Mouse (Mus musculus): ENCODE results near the gene Bcl3. TPM values are rescaled to one million over a fixed set of nuclear protein-coding genes. Genes with fewer than 3 reads are reported as not detected.

Bcl3 gene
- polyA plus RNA-seq, 1 experiment from 2014 or later = 5.4 TPM

DNA sequence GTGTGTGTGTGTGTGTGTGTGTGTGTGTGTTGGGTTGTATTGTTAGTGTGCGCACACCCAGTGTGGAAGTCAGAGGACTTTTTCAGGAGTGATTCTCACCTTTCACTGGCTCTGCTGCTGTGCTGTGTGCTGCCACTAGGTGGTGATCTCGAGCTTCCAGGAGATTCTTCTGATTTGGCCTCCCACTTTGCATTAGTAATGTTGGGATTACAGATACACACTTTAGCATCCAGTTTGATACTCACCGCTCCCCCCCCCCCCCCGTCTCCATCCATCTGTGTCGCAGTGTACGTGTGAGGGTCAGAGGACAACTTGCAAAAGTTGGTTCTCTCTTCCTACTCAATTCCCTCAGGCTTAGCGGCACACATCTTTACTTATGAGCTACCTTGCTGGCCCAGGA is 19.6 kb downstream of the Bcl3 start:
- ATAC-seq = peak; percentile 17; the same call in 1 of the 2 replicates
- no peak overlapping the region for H3K27ac ChIP-seq (ENCODE audit: low read depth)

DNA sequence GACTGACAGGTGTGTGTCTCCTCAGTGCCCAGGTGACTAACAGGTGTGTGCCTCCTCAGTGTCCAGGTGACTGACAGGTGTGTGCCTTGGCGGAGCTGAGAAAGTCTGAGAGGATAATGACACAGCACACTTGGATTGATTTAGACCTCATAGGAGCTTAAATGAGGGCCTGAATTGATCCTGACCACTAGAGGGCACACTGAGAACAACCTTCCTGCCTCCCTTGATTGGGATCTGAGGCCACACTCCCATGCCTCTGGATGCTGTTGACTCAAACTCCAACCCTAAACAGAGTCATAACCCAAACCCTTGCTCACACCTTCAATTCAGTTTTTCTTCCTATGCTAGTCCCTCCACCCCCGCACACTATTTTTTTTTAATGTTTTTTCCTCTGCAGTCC is 21.8 kb downstream of the Bcl3 start:
- H3K27me3 ChIP-seq (ENCODE audit: insufficient read depth, low read length) = no peaks in the 10 kb centered on the region
- no peak for ATAC-seq
- WGBS (ENCODE audit: insufficient replicate concordance) = 38% methylated on average over 2 of the region's 2 CpGs
- H3K9ac ChIP-seq (replicated peaks) = no peak overlapping the region
- H3K4me3 ChIP-seq (ENCODE audit: low read depth, low read length) = no peak overlapping the region
- no peak overlapping the region for H3K27ac ChIP-seq (ENCODE audit: low read depth)
- H3K4me2 ChIP-seq (ENCODE audit: low read depth, low read length) = no peak overlapping the region
- peaks cover 8% of the 10 kb centered on the region for H3K4me1 ChIP-seq (ENCODE audit: insufficient read depth)
- peak; percentile 44 for DNase-seq
- TF ChIP-seq EP300 (IDR thresholded peaks at IDR 0.05; ENCODE audit: low read depth) (no peak), CTCF (IDR thresholded peaks at IDR 0.05; ENCODE audit: low read depth) (peak; percentile 84)
- no peaks in the 10 kb centered on the region for H3K36me3 ChIP-seq (replicated peaks; ENCODE audit: insufficient read depth, low read length)
- no peaks in the 10 kb centered on the region for H3K9me3 ChIP-seq (ENCODE audit: low read length)

More for the DNA sequence above, 19.6 kb downstream of the Bcl3 start:
- peaks cover 8% of the 10 kb centered on the region for H3K4me1 ChIP-seq (ENCODE audit: insufficient read depth)
- no peak overlapping the region for H3K4me3 ChIP-seq (ENCODE audit: low read depth, low read length)
- no peak overlapping the region for H3K9ac ChIP-seq (replicated peaks)
- peak; percentile 82 for DNase-seq
- no peak overlapping the region for H3K4me2 ChIP-seq (ENCODE audit: low read depth, low read length)
- WGBS (ENCODE audit: insufficient replicate concordance) = 18% methylated on average over 7 of the region's 7 CpGs
- no peaks in the 10 kb centered on the region for H3K27me3 ChIP-seq (ENCODE audit: insufficient read depth, low read length)
- H3K9me3 ChIP-seq (ENCODE audit: low read length) = no peaks in the 10 kb centered on the region
- H3K36me3 ChIP-seq (replicated peaks; ENCODE audit: insufficient read depth, low read length) = no peaks in the 10 kb centered on the region
- TF ChIP-seq CTCF (IDR thresholded peaks at IDR 0.05; ENCODE audit: low read depth) = peak; percentile 92
- no peak for TF ChIP-seq EP300 (IDR thresholded peaks at IDR 0.05; ENCODE audit: low read depth)

DNA sequence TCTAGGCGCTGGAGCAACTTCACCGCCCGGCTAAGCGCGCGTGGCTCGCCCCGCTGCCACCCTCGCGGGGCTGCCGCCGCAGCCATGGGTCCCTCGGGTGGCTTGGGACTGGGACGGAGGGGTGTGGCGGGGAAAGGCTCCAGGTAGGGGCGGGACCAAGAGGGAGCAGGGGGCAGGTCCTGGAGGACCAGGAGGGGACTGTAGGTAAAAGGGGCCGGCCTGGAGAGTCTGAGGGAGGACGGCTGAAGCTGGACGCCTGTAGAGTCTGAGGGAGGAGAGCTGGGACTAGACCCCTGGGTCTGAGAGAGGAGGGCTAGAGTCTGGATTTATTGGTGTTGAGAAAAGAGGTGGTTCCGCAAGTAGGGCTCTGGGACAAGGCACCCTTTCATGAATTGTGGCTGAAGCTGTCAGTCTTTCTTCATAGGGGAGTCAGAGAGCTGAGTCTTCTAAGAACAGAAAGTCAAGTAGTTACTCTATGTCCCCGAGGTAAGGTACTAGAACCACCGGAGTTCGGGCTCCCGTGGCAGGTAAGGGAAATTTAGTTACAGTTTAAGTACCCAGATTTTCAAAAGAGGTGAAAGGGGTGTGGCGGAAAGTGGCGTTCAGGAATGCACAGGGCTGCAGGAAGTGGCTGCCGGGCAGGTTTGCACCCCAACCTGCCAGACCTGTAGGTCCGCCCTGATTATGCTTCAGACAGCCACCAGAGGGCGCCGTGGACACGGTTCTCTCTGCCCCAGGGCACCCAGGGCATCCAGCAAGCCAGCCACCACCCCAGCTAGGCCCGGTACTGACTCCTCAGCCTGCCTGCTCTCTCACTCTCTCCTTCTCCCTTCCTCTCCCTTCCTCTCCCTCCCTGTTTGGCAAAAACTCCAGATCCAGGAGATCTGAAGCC is 25.6 kb downstream of the Bcl3 start, which contains the start of gene Cblc:
TSS of gene Cblc (minus strand) at position 113 of the 892 bp plus-strand sequence.
- Histone ChIP-seq H3K9ac (replicated peaks) (peak within 1 kb of the TSS; percentile 27; the same call in 1 of the 2 replicates), H3K36me3 (replicated peaks; ENCODE audit: insufficient read depth, low read length) (no peaks in the 10 kb centered on the region), H3K4me2 (ENCODE audit: low read depth, low read length) (peak within 1 kb of the TSS; percentile 61), H3K4me1 (ENCODE audit: insufficient read depth) (peaks cover 7% of the 10 kb centered on the region; the same call in 1 of the 2 replicates), H3K27ac (ENCODE audit: low read depth) (peak within 1 kb of the TSS; percentile 20; the same call in 1 of the 2 replicates), H3K9me3 (ENCODE audit: low read length) (no peaks in the 10 kb centered on the region), H3K4me3 (ENCODE audit: low read depth, low read length) (peak within 1 kb of the TSS; percentile 33), H3K27me3 (ENCODE audit: insufficient read depth, low read length) (no peaks in the 10 kb centered on the region)
- ATAC-seq (peak; percentile 85), DNase-seq (peak; percentile 89)
- TF ChIP-seq CTCF (IDR thresholded peaks at IDR 0.05; ENCODE audit: low read depth) (peak; percentile 93), EP300 (IDR thresholded peaks at IDR 0.05; ENCODE audit: low read depth) (no peak)
- WGBS (ENCODE audit: insufficient replicate concordance) = 4% methylated on average over 32 of the region's 32 CpGs

DNA sequence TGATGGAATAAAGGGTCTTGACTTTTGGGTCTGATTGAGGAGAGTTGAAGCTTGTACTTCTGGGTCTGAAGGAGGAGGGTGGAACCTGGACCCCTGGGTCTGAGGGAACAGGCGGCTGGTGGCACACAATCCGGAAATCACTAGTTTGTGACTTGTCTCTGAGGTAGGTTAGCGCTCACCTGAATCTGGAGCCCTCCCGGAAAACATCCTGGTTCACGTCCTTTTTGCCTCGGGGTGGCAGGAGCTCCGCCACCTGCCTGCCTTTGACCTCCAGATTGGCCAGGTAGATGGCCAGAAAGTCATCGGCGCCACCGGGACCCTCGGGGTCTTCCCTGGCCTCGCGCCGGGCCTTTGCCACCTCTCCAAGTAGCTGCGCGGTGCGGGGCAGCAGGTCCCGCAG is 26.3 kb downstream of the Bcl3 start:
- 14% methylated on average over 18 of the region's 18 CpGs for WGBS (ENCODE audit: insufficient replicate concordance)
- ATAC-seq (no peak), DNase-seq (no peak)
- TF ChIP-seq EP300 (IDR thresholded peaks at IDR 0.05; ENCODE audit: low read depth) = no peak
- no peak for TF ChIP-seq CTCF (IDR thresholded peaks at IDR 0.05; ENCODE audit: low read depth)
- H3K9ac ChIP-seq (replicated peaks) = peak overlapping the region; percentile 27; the same call in 1 of the 2 replicates
- H3K27ac ChIP-seq (ENCODE audit: low read depth) = no peak overlapping the region
- H3K4me1 ChIP-seq (ENCODE audit: insufficient read depth) = peaks cover 7% of the 10 kb centered on the region; the same call in 1 of the 2 replicates
- H3K9me3 ChIP-seq (ENCODE audit: low read length) = no peaks in the 10 kb centered on the region
- peak overlapping the region; percentile 61 for H3K4me2 ChIP-seq (ENCODE audit: low read depth, low read length)
- no peaks in the 10 kb centered on the region for H3K27me3 ChIP-seq (ENCODE audit: insufficient read depth, low read length)
- H3K36me3 ChIP-seq (replicated peaks; ENCODE audit: insufficient read depth, low read length) = no peaks in the 10 kb centered on the region
- H3K4me3 ChIP-seq (ENCODE audit: low read depth, low read length) = peak overlapping the region; percentile 33

DNA sequence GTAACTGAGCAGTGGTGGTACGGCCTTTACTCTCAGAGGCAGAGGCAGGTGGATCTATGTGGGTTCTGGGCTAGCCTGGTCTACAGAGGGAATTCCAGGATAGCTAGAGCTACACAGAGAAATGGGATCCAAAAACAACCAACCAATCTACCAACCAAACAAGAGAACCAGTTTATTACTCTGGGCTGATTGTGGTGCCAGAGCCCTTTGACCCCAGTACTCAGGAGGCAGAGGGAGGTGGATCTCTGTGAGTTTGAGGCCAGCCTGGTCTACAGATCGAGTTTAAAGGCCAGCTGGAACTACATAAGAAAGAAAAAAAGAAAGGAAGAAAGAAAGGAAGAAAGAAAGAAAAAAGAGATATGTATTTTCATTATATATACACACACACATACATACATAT is 27.3 kb downstream of the Bcl3 start:
- Histone ChIP-seq H3K27ac (ENCODE audit: low read depth) (no peak overlapping the region), H3K4me2 (ENCODE audit: low read depth, low read length) (no peak overlapping the region), H3K4me1 (ENCODE audit: insufficient read depth) (peaks cover 7% of the 10 kb centered on the region; the same call in 1 of the 2 replicates), H3K27me3 (ENCODE audit: insufficient read depth, low read length) (no peaks in the 10 kb centered on the region), H3K36me3 (replicated peaks; ENCODE audit: insufficient read depth, low read length) (no peaks in the 10 kb centered on the region), H3K9me3 (ENCODE audit: low read length) (no peaks in the 10 kb centered on the region), H3K4me3 (ENCODE audit: low read depth, low read length) (no peak overlapping the region), H3K9ac (replicated peaks) (no peak overlapping the region)
- 65% methylated on average over 2 of the region's 2 CpGs for WGBS (ENCODE audit: insufficient replicate concordance)
- TF ChIP-seq CTCF (IDR thresholded peaks at IDR 0.05; ENCODE audit: low read depth) (no peak), EP300 (IDR thresholded peaks at IDR 0.05; ENCODE audit: low read depth) (no peak)
- DNase-seq = no peak
- no peak for ATAC-seq
